Mouse (Mus musculus) lung, postnatal 0 days (tissue): ENCODE data around the gene Usp48. TPM values are rescaled to one million over a fixed set of nuclear protein-coding genes. Genes with fewer than 3 reads are reported as not detected.
"Not testable (repeated sequence)": the region's sequence is repeated elsewhere in the genome, so short reads cannot be mapped to it uniquely, and the experiment has no call there.

Source experiments
- ATAC-seq: fragments of 200-750 bp; cut with Nextera tagmentation; 2 replicates; pipeline ENCODE4 v1.8.0; 2017; ENCODE audit warnings: moderate library complexity
- DNase-seq: peaks from one replicate; pipeline ENCODE4 v3.0.0-alpha.2; 2016; ENCODE audit warnings: low spot score
- H3K27ac ChIP-seq: fragments of 300-500 bp; sonication (generic); 2 replicates; pipeline ENCODE4 v1.5.1; 2014; ENCODE audit warnings: antibody characterized with exemption, mild to moderate bottlenecking, low read length, mixed read lengths
- H3K27me3 ChIP-seq: fragments of 300-500 bp; sonication (generic); replicated peaks from 2 replicates; pipeline ENCODE4 v1.6.1; 2014; ENCODE audit warnings: low read length, mixed read lengths; ENCODE audit not compliant: insufficient read depth
- H3K36me3 ChIP-seq: fragments of 300-500 bp; sonication (generic); 2 replicates; pipeline ENCODE4 v1.6.1; 2014; ENCODE audit warnings: low read length, mixed read lengths; ENCODE audit not compliant: insufficient read depth
- H3K4me1 ChIP-seq: fragments of 300-500 bp; sonication (generic); 2 replicates; pipeline ENCODE4 v1.6.1; 2014; ENCODE audit warnings: antibody characterized with exemption, low read depth, low read length, mixed read lengths; ENCODE audit not compliant: insufficient read depth
- H3K4me2 ChIP-seq: fragments of 300-500 bp; sonication (generic); replicated peaks from 2 replicates; pipeline ENCODE4 v1.6.1; 2014; ENCODE audit warnings: low read depth, mild to moderate bottlenecking, low read length, moderate library complexity, mixed read lengths
- H3K4me3 ChIP-seq: fragments of 300-500 bp; sonication (generic); 2 replicates; pipeline ENCODE4 v1.5.1; 2014; ENCODE audit warnings: low read depth, low read length
- H3K9ac ChIP-seq: fragments of 300-500 bp; sonication (generic); replicated peaks from 2 replicates; pipeline ENCODE4 v1.6.1; 2014; ENCODE audit warnings: low read depth, mild to moderate bottlenecking
- H3K9me3 ChIP-seq: fragments of 300-500 bp; sonication (generic); 2 replicates; pipeline ENCODE4 v1.6.1; 2016; ENCODE audit warnings: low read length, mixed read lengths
- CTCF ChIP-seq: IDR thresholded peaks from 2 replicates; pipeline ENCODE4 v1.5.1; 2016; ENCODE audit warnings: antibody characterized with exemption, mild to moderate bottlenecking
- EP300 ChIP-seq: IDR thresholded peaks from 2 replicates; pipeline ENCODE4 v1.6.1; 2016; ENCODE audit warnings: antibody characterized with exemption, mild to moderate bottlenecking, control low read depth
- WGBS: fragments of 180-500 bp; shearing (Covaris S2); extraction: QIAGEN DNeasy Blood & Tissue Kit; methylation state at CpG from one replicate; pipeline ENCODE4 v1.1.7; 2014; 5-methylcytosine and 5-hydroxymethylcytosine counted together
- polyA plus RNA-seq: library from polyadenylated mRNA; unstranded; fragments of >200 nt; fragmentation: Nextera tagmentation; extraction: Ambion mirVana; gene quantifications from 2 replicates; pipeline ENCODE4 v1.2.1, GENCODE M21; 2015

The Usp48 gene
- polyA plus RNA-seq, 1 experiment from 2014 or later: 30.9 TPM

GRCm38 (mm10) chr4:137574469-137574868 is 19.1 kb upstream of the Usp48 start, which contains the start of gene Ldlrad2:
Gene Ldlrad2, minus strand, starts transcription at chr4:137574569.
- Histone ChIP-seq H3K36me3 (peaks cover 3% of the 10 kb centered on the region; the same call in 1 of the 2 replicates), H3K27me3 (0 out of 2 replicates have a peak, but pooled peaks cover 3% of the 10 kb centered on the region), H3K9me3 (no peaks in the 10 kb centered on the region), H3K4me2 (no peak within 1 kb of the TSS), H3K27ac (no peak within 1 kb of the TSS), H3K4me3 (no peak within 1 kb of the TSS), H3K4me1 (peaks cover 3% of the 10 kb centered on the region; the same call in 1 of the 2 replicates), H3K9ac (no peak within 1 kb of the TSS)
- no peak for DNase-seq
- TF ChIP-seq CTCF: no peak
- TF ChIP-seq EP300: no peak
- no peak for ATAC-seq
- WGBS: 80% methylated on average over 10 of the region's 10 CpGs

GRCm38 (mm10) chr4:137577486-137577885 is 16.1 kb upstream of the Usp48 start:
- H3K27me3 ChIP-seq: 0 out of 2 replicates have a peak, but pooled peaks cover 3% of the 10 kb centered on the region
- ATAC-seq: no peak
- DNase-seq: no peak
- no peak overlapping the region for H3K4me3 ChIP-seq
- H3K9ac ChIP-seq: no peak overlapping the region
- peaks cover 3% of the 10 kb centered on the region; the same call in 1 of the 2 replicates for H3K4me1 ChIP-seq
- no peaks in the 10 kb centered on the region for H3K36me3 ChIP-seq
- no peak overlapping the region for H3K27ac ChIP-seq
- H3K4me2 ChIP-seq: no peak overlapping the region
- H3K9me3 ChIP-seq: no peaks in the 10 kb centered on the region
- TF ChIP-seq CTCF: no peak
- no peak for TF ChIP-seq EP300
- 96% methylated on average over 12 of the region's 12 CpGs for WGBS

DNA sequence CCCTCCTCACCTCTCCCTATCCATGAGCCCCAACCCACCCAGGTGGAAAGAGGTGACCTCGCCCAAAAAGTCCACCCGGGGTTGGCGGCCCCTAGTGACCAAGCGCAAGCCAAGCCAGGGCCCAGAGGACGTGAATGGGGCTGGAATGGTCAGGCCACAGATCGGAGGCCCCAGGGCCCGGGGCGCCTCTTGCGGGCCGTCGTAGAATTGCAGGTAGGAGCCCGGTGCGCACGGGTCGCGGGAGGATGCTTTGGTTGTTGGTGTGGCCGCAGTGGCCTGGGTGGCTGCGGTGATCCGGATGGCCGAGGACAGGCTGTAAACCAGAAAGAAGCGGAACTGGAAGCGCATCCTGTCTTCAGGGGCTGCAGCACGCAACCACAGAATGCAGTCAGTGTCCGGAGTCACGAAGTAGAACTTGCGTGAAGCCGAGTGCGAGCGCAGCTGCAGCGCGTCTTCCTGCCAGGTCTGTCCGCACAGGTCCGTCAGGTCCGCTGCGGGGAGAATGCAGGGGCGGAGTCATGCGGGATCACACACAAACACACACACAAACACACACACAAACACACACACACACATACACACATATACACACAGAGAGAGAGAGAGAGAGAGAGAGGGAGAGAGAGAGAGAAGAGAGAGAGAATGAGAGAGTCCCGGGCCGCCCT is 15.2 kb upstream of the Usp48 start:
- 4% methylated on average over 39 of the region's 39 CpGs for WGBS
- Histone ChIP-seq H3K9me3 (no peaks in the 10 kb centered on the region), H3K4me3 (peak overlapping the region; percentile 19; the same call in 1 of the 2 replicates), H3K4me2 (peak overlapping the region; percentile 42), H3K4me1 (peaks cover 3% of the 10 kb centered on the region; the same call in 1 of the 2 replicates), H3K27ac (no peak overlapping the region), H3K36me3 (no peaks in the 10 kb centered on the region), H3K27me3 (0 out of 2 replicates have a peak, but pooled peaks cover 3% of the 10 kb centered on the region), H3K9ac (no peak overlapping the region)
- DNase-seq (peak; percentile 57), ATAC-seq (peak; percentile 60)
- TF ChIP-seq EP300: no peak
- peak; percentile 84 for TF ChIP-seq CTCF

DNA sequence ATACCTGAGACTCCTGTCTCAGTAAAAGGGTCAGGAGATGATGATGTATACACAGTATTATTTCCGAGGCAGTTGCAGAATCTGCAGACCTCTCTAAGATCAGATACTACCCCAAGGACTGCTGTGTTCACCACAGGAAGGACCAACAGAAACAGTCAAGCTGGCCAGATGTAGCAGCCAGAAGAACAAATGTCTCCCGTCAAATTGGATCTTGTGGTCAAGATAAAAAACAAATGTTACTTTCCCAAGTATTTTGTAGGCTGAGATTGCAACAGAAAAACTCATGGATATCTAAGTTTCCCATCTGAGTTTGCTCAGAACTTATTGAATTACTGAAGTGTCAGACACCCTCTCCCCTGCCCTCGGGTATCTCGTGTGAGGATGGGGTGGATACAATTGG is 13.8 kb upstream of the Usp48 start:
- 34% methylated on average over 4 of the region's 4 CpGs for WGBS

GRCm38 (mm10) chr4:137580299-137580698 is 13.3 kb upstream of the Usp48 start:
- H3K27me3 ChIP-seq: 0 out of 2 replicates have a peak, but pooled peaks cover 3% of the 10 kb centered on the region
- H3K9me3 ChIP-seq: no peaks in the 10 kb centered on the region
- TF ChIP-seq CTCF: no peak
- TF ChIP-seq EP300: no peak
- peaks cover 3% of the 10 kb centered on the region; the same call in 1 of the 2 replicates for H3K4me1 ChIP-seq
- no peak overlapping the region for H3K4me2 ChIP-seq
- ATAC-seq (no peak), DNase-seq (no peak)
- H3K27ac ChIP-seq: no peak overlapping the region
- no peaks in the 10 kb centered on the region for H3K36me3 ChIP-seq
- WGBS: 80% methylated on average over 2 of the region's 2 CpGs
- H3K9ac ChIP-seq: no peak overlapping the region
- H3K4me3 ChIP-seq: no peak overlapping the region

More for the DNA sequence above, 13.8 kb upstream of the Usp48 start:
- Histone ChIP-seq H3K4me1 (peaks cover 3% of the 10 kb centered on the region; the same call in 1 of the 2 replicates), H3K36me3 (no peaks in the 10 kb centered on the region), H3K9me3 (no peaks in the 10 kb centered on the region), H3K27me3 (0 out of 2 replicates have a peak, but pooled peaks cover 3% of the 10 kb centered on the region), H3K4me2 (no peak overlapping the region), H3K4me3 (no peak overlapping the region), H3K27ac (no peak overlapping the region), H3K9ac (no peak overlapping the region)
- peak; percentile 78 for DNase-seq
- TF ChIP-seq EP300 (peak; percentile 23; the same call in 1 of the 2 replicates), CTCF (no peak)
- peak; percentile 61; the same call in 1 of the 2 replicates for ATAC-seq

GRCm38 (mm10) chr4:137581815-137582214 is 11.7 kb upstream of the Usp48 start:
- peaks cover 3% of the 10 kb centered on the region; the same call in 1 of the 2 replicates for H3K4me1 ChIP-seq
- no peak overlapping the region for H3K27ac ChIP-seq
- WGBS: 28% methylated on average over 3 of the region's 3 CpGs
- no peaks in the 10 kb centered on the region for H3K9me3 ChIP-seq
- no peak overlapping the region for H3K4me2 ChIP-seq
- no peak overlapping the region for H3K9ac ChIP-seq
- H3K27me3 ChIP-seq: 0 out of 2 replicates have a peak, but pooled peaks cover 3% of the 10 kb centered on the region
- H3K4me3 ChIP-seq: no peak overlapping the region
- peak; percentile 59 for TF ChIP-seq CTCF
- no peak for TF ChIP-seq EP300
- ATAC-seq (no peak), DNase-seq (no peak)
- no peaks in the 10 kb centered on the region for H3K36me3 ChIP-seq

GRCm38 (mm10) chr4:137589095-137589494 is 4.5 kb upstream of the Usp48 start:
- WGBS: 100% methylated on average over 1 of the region's 3 CpGs
- ATAC-seq, H3K36me3 ChIP-seq, H3K27ac ChIP-seq, DNase-seq, H3K27me3 ChIP-seq, H3K9ac ChIP-seq, H3K9me3 ChIP-seq, H3K4me2 ChIP-seq, H3K4me3 ChIP-seq, H3K4me1 ChIP-seq: not testable (repeated sequence)
